Mouse (Mus musculus) megakaryocyte-erythroid progenitor cell, adult 5-6 weeks (primary cell): Measurements from ENCODE around the gene Slc4a1. TPM values are rescaled to one million over a fixed set of nuclear protein-coding genes. Genes with fewer than 3 reads are reported as not detected.

Source experiments
- ATAC-seq: replicated peaks from 2 replicates; pipeline ENCODE4 v1.8.0; 2016; ENCODE audit warnings: mild to moderate bottlenecking, inconsistent platforms; ENCODE audit not compliant: severe bottlenecking, poor library complexity, low FRiP score, low TSS enrichment
- total RNA-seq, 2 experiments: library from RNA; stranded (forward) in 1 of 2; stranded (reverse) in 1 of 2; fragments of 200-1000, 215-1000 nt in 1 of 2; fragments of >200 nt in 1 of 2; fragmentation: Nextera tagmentation in 1 of 2; gene quantifications; 2 replicates each; pipeline ENCODE4 v1.2.3; 2014 to 2017

Gene Slc4a1
- total RNA-seq, 2 experiments from 2014 or later = 0.46 to 6.8 TPM

DNA sequence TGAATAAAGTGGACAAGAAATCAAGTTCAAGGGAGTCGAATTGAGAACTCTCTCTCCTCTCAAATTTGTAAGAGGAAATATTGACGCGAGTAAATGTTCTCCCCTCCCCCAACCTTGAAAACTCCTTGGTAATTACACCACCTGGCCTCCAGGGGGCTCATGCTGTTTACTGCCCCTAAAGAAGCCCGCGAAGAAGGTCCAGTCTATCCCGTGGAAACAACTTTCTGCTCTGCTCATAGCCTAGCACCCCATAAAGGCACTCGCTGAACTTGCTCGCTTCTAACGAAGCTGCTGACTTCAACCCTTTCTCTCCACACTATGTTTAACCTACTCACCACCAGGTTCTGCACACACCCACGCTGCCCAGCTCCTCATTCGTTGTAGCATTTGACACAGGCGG lies 11.2 kb upstream of the Slc4a1 start:
- no peak for ATAC-seq

DNA sequence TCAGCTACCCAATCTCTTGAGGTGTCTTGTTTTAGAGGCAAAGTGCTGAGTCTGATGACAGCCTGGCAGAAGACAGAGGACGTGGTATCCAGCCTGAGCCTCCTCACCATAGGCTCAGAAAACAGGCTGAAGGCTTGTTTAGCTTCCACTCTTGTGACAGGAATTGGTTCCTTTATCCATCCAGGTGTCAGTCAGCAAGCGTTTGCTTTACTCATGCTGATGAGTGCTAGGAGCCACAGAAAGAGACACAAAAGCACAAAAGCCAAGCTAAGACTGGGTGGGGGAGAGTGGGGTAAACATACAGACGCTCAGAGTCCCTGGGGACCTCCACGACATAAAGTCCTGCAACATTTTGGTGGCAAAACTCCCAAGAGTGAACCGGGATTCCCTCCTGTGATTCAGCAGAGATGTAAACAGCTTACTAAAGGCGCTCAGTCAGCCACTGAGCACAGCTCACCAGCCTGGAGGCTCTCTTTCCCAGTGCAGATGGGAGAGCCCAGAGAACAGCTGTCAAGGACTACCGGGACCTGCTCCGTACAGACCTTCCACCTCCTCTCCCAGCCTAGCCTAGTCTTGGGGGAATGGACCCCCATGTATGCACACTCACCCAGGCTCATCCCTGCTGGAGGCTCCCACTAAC lies 10.3 kb upstream of the Slc4a1 start:
- ATAC-seq = no peak

DNA sequence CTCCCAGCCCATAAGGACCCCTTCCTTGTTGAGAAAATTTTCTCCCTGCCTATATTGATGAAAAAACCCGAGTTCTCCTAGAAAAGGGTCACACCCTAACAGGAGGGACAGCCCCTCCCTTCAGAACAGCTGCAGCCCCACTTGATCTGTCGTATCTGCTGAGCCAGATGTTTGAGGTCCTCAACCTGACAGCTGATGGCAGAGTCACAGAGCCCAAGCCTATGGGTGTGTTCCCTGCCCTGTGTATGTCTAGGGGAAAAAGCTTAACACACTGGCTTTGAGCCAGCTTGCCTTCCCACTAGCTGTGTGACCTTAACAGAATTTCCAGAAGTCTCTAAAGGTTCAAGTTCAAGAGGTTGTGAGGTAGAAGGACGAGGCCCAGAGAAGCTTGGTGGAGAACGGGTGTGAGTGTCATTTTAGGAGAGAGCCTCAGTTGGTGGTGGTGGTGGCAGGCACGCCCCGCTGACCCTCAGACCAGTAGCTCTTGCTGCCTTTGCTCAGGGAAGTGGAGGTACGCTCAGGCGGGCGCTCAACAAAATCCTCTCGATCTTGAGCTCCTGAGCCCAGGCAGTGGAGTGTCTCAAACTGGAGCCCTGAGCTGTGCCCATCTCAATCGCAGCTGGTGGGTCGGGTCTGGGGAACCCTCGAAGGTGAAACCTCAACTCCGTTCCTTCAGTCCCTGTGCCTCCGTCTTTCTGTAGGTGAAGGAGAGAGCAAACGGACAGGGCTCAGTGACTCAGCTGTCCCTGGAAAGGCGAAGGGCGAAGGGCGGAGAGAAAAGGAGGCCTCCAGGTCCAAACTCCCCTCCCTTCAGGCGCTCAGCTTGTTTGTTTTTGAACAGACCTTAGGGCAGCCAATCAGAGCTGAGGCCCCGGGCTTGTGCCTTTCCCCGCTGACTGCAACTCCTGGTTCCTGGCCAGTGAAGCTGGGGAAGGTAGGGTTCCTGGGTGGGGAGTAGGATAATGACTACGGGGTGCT lies 9.5 kb upstream of the Slc4a1 start:
- peak; percentile 94 for ATAC-seq

DNA sequence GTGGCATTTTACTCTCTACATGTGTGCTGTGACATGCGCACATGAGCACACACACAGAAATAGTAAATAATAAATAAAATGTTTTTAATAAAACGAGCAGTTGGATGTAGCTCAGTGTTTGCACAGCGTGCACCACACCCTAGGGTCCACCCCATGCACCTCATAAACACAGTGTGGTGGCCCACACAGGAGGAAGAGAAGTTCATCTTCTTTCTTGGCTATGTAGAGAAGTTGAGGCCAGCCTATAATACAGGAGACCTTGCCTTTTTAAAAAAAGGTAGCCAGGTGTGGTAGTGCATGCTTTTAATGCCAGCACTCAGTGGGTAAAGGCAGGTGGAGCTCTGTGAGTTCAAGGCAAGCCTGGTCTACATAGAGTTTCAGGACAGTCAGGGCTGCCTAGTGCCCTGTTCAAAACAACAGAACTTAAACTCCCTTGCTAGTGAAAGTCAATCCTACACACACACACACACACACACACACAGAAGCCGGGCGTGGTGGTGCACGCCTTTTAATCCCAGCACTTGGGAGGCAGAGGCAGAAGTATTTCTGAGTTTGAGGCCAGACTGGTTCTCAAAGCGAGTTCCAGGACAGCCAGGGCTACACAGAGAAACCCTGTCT lies 8.2 kb upstream of the Slc4a1 start:
- ATAC-seq = no peak

DNA sequence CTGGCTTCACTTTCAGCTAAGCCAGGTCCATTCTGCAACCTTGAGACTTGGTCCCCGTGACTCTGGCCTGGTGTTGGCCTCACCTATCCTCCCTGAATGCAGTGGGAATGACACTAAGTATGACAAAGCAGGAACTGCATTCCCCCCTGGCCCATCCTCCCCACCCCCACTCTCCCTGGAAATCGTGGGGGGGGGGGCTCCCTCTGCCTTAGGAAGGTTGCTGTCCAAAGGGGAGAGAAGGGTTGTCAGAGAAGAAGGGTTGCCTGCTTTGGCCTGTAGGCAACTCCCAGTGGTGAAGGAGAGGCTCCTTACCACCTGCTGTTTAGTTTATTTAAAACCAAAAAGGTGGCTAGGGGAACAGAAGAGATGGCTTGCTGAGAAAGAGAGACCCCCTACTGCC lies 7.6 kb upstream of the Slc4a1 start:
- no peak for ATAC-seq

DNA sequence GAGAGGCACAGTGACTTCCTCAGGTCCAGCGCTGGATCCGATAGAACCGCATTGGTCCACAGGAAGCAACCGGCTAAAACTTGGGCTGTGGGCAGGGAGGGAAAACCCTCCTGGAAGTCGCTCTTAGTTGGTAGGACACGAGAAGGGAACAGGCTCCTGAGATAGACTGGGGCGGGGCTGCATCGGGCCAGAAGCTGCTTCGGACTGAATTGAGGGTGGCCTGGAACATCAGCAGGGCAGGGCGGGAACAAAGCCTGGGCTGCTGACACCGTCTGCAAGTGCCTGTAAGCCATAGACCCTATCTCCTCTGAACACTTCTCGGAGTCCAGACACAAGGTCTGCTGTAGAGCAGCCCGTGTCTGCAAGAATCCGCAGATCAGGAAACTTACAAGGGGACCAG lies 6.9 kb upstream of the Slc4a1 start:
- ATAC-seq = no peak

DNA sequence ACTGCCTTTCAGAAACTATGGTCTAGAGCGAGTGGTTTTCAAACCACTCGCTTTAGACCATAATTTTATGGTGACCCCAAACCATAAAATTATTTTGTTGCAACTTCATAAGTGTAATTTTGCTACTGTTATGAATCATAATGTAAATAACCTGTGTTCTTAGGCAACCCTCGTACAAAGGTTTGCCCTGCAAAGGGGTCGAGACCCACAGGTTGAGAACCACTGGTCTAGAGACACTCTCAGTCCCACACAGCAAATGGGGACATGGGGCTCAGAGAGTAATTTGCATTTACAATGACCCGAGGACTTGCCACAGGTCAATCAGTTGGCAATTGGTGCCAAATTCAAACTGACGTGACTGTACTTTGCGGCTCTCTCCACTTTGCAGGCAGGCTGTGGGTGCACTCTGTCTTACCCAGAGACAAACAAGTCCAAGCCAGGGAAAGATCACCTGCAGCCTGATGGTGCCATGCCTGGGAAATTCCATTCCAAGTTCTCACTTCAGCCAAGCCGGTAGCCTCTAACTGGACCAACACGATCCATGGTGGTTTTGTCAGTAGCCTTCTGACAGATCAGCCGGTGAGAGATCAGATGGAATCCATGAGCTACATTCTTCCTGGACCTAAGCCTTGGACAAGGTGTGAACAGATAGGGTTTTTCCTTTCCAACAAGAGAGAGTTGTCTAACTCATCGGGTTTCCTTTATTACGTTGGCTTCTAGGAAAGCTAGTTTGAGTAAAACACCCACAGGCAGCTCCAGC lies 6.1 kb upstream of the Slc4a1 start:
- no peak for ATAC-seq

DNA sequence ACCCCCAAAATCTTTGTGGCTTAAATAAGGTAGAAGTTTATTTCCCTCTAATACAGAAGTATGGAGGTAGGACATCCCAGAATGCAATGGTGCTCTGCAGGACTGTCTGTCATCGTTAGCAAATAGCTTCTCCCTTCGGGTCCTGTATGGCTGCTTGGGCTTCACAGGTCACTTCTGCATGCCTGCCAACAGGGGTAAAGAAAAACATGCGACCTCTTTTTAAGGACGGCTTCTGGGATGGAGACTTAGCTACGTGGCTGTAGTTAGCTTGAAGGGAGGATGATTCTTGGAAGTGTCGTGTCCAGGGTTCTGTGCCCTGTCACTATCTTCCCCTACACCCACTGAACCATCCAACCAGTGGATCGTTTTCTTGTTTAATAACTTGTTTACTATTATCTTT lies 4.3 kb upstream of the Slc4a1 start:
- ATAC-seq = no peak

DNA sequence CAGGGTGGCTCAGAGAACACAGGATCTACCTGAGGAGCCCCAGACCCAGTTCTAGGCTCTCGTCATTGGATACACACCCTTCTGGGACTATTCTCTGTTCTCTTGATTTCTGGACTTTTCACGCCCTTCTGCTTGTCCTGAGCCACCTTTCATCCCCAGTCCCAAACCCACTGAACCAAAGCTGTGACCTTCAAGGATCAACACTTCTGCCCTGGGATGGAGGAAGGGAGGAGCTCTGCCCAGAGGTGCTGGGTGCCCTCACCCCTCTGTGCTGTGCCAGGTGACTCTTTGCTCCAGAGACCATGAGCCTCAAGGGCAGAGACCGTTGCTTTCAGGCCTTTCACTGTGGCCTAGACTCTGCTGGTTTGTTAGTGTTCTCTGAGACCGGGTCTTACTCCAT lies 3.3 kb upstream of the Slc4a1 start:
- no peak for ATAC-seq

DNA sequence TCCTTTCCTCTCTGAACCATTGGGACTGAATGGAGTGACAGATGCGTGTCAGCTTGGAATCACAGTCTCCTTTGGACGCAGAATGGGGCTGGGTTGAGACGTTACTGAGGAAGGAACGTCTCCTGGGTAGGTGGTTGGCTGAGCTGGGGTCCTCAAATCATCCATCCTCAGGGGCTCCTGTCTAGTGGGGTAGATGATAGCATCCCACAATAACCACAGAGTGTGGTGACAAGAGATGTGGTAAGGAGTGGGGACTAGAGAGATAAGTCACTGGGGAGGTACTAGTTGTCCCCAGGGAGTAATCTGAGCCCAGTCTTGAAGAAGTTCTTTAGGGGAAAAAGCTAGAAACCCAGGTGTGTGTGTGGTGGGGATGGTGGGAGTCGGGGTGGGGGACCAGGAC lies 2.3 kb upstream of the Slc4a1 start:
- ATAC-seq = no peak

DNA sequence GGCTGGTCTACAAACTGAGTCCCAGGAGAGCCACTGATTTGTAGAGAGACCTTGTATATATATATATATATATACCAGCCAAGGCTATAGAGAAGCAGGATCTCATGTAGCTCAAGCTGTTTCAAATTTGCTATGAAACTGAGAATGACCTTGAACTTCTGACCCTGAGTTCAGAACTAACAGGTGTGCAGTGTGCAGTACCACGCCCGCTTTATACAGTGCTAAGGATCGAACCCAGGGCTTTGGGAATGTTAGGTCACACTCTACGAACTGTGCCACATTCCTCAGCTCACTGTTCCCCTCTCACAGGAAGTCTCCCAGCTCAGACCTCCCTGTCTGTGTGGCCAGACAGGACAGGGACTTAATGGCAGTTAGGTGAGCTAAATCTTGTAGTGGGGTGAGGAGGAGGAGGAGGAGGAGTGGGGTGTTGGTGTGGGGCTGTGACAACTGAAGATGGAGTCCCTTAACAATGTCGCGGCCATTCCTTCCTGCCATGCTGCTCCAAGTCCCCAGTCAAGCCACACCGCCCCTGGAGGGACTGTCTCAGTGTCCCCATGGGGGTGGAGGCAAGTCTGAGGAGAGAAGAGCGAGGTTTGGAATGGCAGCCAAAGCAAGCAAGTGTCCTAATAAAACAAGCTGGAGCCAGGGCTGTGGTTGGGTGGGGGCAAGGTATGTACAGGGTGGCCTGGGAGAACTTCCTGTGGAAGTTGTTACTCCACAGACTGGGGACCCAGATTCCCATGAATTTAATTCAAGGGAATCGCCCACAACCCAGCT lies 1.7 kb upstream of the Slc4a1 start:
- ATAC-seq = no peak

DNA sequence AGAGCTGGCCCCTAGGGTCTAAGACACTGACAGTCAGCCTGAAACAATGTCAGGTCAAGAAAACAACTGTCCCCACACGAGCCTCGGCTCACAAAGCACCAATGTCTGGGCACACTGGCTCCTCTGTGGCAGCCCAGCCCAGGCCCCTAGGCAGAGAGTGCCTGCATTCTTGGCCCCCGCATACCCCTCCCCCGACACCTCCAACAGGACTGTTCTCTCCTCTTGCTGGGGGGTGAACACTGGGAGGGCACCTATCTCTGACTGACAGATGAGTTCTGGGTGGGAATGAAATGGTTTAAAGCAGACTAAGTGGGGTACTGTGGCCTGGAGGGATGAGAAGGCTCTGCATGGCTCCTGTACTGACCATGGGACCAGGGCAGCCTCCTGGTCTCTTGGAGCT lies 304 bp downstream of the Slc4a1 start:
- no peak for ATAC-seq

DNA sequence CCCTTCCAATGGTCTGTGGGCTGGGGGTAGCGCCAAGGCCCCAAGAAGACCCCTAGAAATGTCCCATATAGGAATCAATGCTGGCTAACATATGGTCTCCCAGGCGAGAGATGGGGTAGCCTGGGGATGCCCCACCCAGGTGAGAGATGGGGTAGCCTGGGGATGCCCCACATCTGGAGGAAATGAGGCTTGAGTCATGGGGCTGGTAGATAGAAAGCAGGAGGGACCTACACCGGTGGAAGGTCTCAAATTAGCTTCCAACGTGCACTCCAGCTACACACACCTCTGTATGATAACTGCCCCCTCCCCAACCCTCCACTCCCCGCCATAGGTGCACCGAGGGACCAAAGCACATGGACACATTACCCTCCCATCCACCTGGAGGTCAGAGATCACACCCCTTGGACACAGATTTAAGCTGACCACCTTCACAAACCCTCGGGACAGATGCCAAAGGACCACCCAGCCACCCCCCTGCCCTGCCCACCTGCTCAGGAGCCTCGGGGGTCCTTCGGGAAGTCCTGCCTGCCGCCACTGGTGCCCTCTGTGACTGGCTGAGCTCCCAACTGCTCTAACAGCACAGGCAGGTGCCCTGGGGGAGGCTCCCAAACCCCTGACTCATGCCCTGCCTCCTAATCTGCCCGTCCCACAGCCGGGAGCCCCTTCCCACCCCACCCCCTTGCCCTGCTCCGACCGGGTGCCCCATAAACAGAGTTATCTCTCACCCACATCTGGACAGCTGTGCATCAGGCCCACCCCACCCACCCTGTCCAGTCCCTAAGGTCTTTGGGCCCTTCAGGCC lies 1.2 kb downstream of the Slc4a1 start:
- ATAC-seq = no peak

DNA sequence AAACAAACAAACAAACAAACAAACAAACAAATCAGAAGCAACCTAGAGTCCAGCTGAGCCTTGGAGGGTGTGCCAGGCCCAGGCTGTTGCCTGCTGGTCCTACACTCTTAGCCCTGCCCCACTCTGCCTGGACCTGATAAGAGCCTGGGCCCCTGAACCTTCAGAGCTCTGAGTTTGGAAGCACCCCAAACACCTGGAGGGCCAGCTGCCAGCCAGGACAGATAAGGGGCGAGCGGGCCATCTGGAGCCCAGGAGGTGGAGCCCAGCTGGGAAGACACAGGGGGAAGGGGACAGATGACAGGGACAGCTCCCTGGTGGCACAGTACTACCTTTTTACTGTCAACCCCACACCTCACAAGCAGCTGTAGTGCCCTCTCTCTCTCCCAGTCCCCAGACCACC lies 2.4 kb downstream of the Slc4a1 start:
- peak; percentile 87 for ATAC-seq

DNA sequence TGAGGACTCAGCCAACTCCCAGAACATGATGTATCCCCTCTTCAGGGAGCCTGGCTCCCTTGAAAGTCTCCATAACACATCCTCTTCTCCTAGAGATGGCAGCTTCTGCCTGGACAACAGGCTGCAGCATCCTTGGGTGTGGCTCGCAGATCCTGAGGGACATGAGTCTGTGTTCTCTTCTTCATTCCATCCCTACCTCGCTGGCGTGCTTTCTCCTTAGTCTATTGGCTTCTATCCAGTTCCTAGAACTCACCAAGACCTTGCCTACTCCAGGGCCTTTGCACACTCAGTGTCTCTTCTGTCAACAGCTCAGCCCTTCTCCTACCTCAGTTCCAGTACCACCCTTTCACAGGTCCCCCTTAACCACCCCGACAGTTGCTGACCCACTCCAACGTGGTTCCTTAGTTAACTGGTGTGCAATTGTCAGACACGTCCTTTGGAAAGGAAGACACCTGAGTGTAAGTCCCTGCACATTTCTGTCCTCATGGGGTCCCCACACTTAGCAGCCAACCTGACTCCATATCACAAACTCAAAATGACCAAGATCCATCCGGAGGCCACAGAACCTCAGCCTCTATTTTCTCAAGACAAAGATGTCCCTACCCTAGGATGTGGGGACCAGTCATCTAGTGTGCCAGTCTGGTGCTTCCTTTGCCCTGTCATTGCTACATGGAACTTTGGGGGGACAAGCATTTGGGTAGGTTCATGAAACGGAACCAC lies 4.1 kb downstream of the Slc4a1 start:
- no peak for ATAC-seq

DNA sequence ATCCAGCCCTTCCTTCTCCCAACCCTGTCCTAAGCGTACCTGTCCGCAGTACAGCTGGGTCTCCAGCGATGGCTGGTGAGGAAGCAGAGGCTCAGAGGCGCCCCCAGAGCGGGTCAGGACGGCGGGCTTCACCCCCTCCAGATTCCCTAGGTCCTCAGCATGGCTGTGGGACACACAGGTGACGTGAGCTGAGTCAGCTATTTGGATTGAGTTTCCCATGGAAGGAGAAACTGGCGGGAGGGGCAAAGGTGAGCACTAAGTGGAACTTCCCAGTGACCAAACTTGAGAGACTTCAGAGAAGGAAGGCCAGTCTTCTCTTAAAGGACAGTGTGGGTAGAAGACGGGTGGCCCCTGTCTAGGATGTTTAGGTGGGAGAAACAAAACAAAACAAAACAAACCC lies 7.6 kb downstream of the Slc4a1 start:
- ATAC-seq = no peak

DNA sequence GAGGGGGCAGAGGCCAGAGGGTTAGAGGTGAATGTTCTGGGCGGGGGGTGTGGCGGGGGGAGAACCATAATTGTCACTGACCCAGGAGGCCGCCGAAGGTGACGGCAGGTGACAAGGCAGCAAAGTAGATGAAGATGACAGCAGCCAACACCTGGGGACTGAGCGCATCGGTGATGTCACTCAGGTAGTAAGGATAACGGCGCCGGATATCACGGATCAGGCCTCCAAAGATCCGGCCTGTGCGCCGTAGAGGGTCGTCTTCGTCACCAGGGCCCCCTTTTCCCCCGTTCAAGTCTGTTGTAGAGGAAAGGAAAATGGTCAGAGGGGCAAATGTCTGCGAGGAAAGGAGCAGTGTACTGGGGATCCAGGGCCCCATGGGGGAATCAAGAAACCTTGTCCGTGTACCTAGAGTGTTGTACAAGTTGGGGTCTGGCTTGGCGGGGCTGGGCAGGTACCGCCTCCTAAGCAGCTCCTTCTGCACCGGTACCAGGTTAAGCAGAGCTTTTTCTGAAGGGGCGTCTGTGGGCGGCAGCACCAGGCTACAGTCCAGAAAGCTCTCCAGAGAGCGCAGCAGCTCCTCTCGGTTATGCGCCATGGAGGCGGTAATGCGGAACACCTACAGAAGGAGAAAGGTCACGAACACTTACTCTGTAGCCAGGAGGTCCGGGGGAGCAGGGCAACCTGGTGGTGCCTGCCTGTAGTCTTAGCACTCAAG lies 9.2 kb downstream of the Slc4a1 start:
- no peak for ATAC-seq
